Mouse (Mus musculus) kidney, embryonic 16.5 days (tissue): ENCODE results near the gene Scarb2. TPM values are rescaled to one million over a fixed set of nuclear protein-coding genes. Genes with fewer than 3 reads are reported as not detected.

Experiments
- ATAC-seq: fragments of 200-750 bp; cut with Nextera tagmentation; 2 replicates; pipeline ENCODE4 v1.8.0; 2017; ENCODE audit warnings: moderate TSS enrichment; ENCODE audit not compliant: low FRiP score, low TSS enrichment
- H3K27ac ChIP-seq: fragments of 300-500 bp; sonication (generic); 2 replicates; pipeline ENCODE4 v1.5.1; 2014; ENCODE audit warnings: low read length
- H3K27me3 ChIP-seq: fragments of 300-500 bp; sonication (generic); 2 replicates; pipeline ENCODE4 v1.6.1; 2014; ENCODE audit warnings: low read length, control low read depth, mixed read lengths; ENCODE audit not compliant: insufficient read depth
- H3K36me3 ChIP-seq: fragments of 300-500 bp; sonication (generic); 2 replicates; pipeline ENCODE4 v1.6.1; 2014; ENCODE audit warnings: low read length, control low read depth, mixed read lengths; ENCODE audit not compliant: insufficient read depth
- H3K4me1 ChIP-seq: fragments of 300-500 bp; sonication (generic); 2 replicates; pipeline ENCODE4 v1.6.1; 2014; ENCODE audit warnings: low read length, control low read depth, mixed read lengths; ENCODE audit not compliant: insufficient read depth
- H3K4me2 ChIP-seq: fragments of 300-500 bp; sonication (generic); replicated peaks from 2 replicates; pipeline ENCODE4 v1.6.1; 2014; ENCODE audit warnings: low read depth, low read length
- H3K4me3 ChIP-seq: fragments of 300-500 bp; sonication (generic); 2 replicates; pipeline ENCODE4 v1.5.1; 2014; ENCODE audit warnings: mild to moderate bottlenecking, low read length
- H3K9ac ChIP-seq: fragments of 300-500 bp; sonication (generic); replicated peaks from 2 replicates; pipeline ENCODE4 v1.6.1; 2014; ENCODE audit warnings: low read length
- H3K9me3 ChIP-seq: fragments of 300-500 bp; sonication (generic); 2 replicates; pipeline ENCODE4 v1.6.1; 2016; ENCODE audit warnings: low read length, control low read depth
- WGBS: fragments of 180-500 bp; shearing (Covaris S2); extraction: QIAGEN DNeasy Blood & Tissue Kit; methylation state at CpG from one replicate; pipeline ENCODE4 v1.1.7; 2014; 5-methylcytosine and 5-hydroxymethylcytosine counted together
- polyA plus RNA-seq: library from polyadenylated mRNA; unstranded; fragments of >200 nt; fragmentation: Nextera tagmentation; extraction: Ambion mirVana; gene quantifications from 2 replicates; pipeline ENCODE4 v1.2.1, GENCODE M21; 2015

The Scarb2 gene
- polyA plus RNA-seq, 1 experiment from 2014 or later, result 9.5 TPM

- ATAC-seq, result no peak
- H3K9ac ChIP-seq, result no peak overlapping the region
- peaks cover 31% of the 10 kb centered on the region for H3K36me3 ChIP-seq
- no peak overlapping the region for H3K4me3 ChIP-seq
- no peak overlapping the region for H3K4me2 ChIP-seq
- whole genome bisulfite sequencing, result 93% methylated on average over 5 of the region's 5 CpGs
- H3K9me3 ChIP-seq, result no peaks in the 10 kb centered on the region
- H3K4me1 ChIP-seq, result 0 out of 2 replicates have a peak, but pooled peaks cover 6% of the 10 kb centered on the region
- H3K27ac ChIP-seq, result no peak overlapping the region
- H3K27me3 ChIP-seq, result no peaks in the 10 kb centered on the region
These were observed 53.8 kb downstream of the Scarb2 start for GRCm38 (mm10) chr5:92452876-92453275.

- Histone ChIP-seq H3K4me2 (no peak overlapping the region), H3K9ac (no peak overlapping the region), H3K9me3 (no peaks in the 10 kb centered on the region), H3K27ac (no peak overlapping the region), H3K27me3 (no peaks in the 10 kb centered on the region), H3K4me3 (no peak overlapping the region), H3K36me3 (peaks cover 33% of the 10 kb centered on the region), H3K4me1 (0 out of 2 replicates have a peak, but pooled peaks cover 6% of the 10 kb centered on the region)
- ATAC-seq, result no peak
- WGBS, result 92% methylated on average over 5 of the region's 5 CpGs
These were observed 59.9 kb downstream of the Scarb2 start for GRCm38 (mm10) chr5:92446736-92447135.

GRCm38 (mm10) chr5:92445016-92445415 is 61.6 kb downstream of the Scarb2 start:
- Histone ChIP-seq H3K4me2 (no peak overlapping the region), H3K9ac (no peak overlapping the region)
- WGBS, result 72% methylated on average over 2 of the region's 2 CpGs

GRCm38 (mm10) chr5:92442914-92443313 is 63.7 kb downstream of the Scarb2 start:
- H3K4me2 ChIP-seq, result no peak overlapping the region
- H3K36me3 ChIP-seq, result peaks cover 11% of the 10 kb centered on the region; the same call in 1 of the 2 replicates
- H3K4me3 ChIP-seq, result no peak overlapping the region
- H3K27me3 ChIP-seq, result no peaks in the 10 kb centered on the region
- H3K9ac ChIP-seq, result no peak overlapping the region
- H3K4me1 ChIP-seq, result no peaks in the 10 kb centered on the region
- no peak for ATAC-seq
- 79% methylated on average over 7 of the region's 7 CpGs for WGBS
- H3K9me3 ChIP-seq, result no peaks in the 10 kb centered on the region
- no peak overlapping the region for H3K27ac ChIP-seq

More at GRCm38 (mm10) chr5:92445016-92445415, 61.6 kb downstream of the Scarb2 start:
- H3K4me3 ChIP-seq, result no peak overlapping the region
- no peaks in the 10 kb centered on the region for H3K9me3 ChIP-seq
- 0 out of 2 replicates have a peak, but pooled peaks cover 1% of the 10 kb centered on the region for H3K4me1 ChIP-seq
- H3K27me3 ChIP-seq, result no peaks in the 10 kb centered on the region
- no peak overlapping the region for H3K27ac ChIP-seq
- peaks cover 26% of the 10 kb centered on the region for H3K36me3 ChIP-seq
- ATAC-seq, result no peak

- Histone ChIP-seq H3K27ac (no peak overlapping the region), H3K4me3 (no peak overlapping the region), H3K4me2 (no peak overlapping the region), H3K27me3 (no peaks in the 10 kb centered on the region), H3K9me3 (no peaks in the 10 kb centered on the region), H3K4me1 (no peaks in the 10 kb centered on the region), H3K36me3 (no peaks in the 10 kb centered on the region), H3K9ac (no peak overlapping the region)
- WGBS, result 52% methylated on average over 5 of the region's 5 CpGs
- ATAC-seq, result no peak
These were observed 65.1 kb downstream of the Scarb2 start for GRCm38 (mm10) chr5:92441494-92441893.

- Histone ChIP-seq H3K9me3 (no peaks in the 10 kb centered on the region), H3K9ac (no peak overlapping the region), H3K4me2 (no peak overlapping the region), H3K36me3 (no peaks in the 10 kb centered on the region), H3K27ac (no peak overlapping the region), H3K4me3 (no peak overlapping the region), H3K27me3 (no peaks in the 10 kb centered on the region), H3K4me1 (peaks cover 5% of the 10 kb centered on the region; the same call in 1 of the 2 replicates)
- no peak for ATAC-seq
- 90% methylated on average over 8 of the region's 8 CpGs for WGBS
These were observed 68.1 kb downstream of the Scarb2 start for GRCm38 (mm10) chr5:92438540-92438939.

- peaks cover 10% of the 10 kb centered on the region for H3K4me1 ChIP-seq
- under 1% methylated on average over 34 of the region's 34 CpGs for WGBS
- no peaks in the 10 kb centered on the region for H3K27me3 ChIP-seq
- H3K9ac ChIP-seq, result peak within 1 kb of the TSS; percentile 95
- ATAC-seq, result peak; percentile 100
- H3K4me3 ChIP-seq, result peak within 1 kb of the TSS; percentile 97
- H3K4me2 ChIP-seq, result peak within 1 kb of the TSS; percentile 84
- peak within 1 kb of the TSS; percentile 89 for H3K27ac ChIP-seq
- H3K36me3 ChIP-seq, result no peaks in the 10 kb centered on the region; the same call in 1 of the 2 replicates
- H3K9me3 ChIP-seq, result no peaks in the 10 kb centered on the region
These were observed 71.5 kb downstream of the Scarb2 start, which contains the start of gene Nup54 for GRCm38 (mm10) chr5:92435025-92435584. Nup54 (minus strand) TSS chr5:92435219.

GRCm38 (mm10) chr5:92434571-92434985 is 72.1 kb downstream of the Scarb2 start:
- Histone ChIP-seq H3K9ac (peak overlapping the region; percentile 95), H3K4me3 (peak overlapping the region; percentile 97), H3K4me1 (peaks cover 10% of the 10 kb centered on the region), H3K27ac (peak overlapping the region; percentile 89), H3K27me3 (no peaks in the 10 kb centered on the region), H3K36me3 (no peaks in the 10 kb centered on the region; the same call in 1 of the 2 replicates), H3K4me2 (peak overlapping the region; percentile 62), H3K9me3 (no peaks in the 10 kb centered on the region)
- WGBS, result 0% methylated on average over 37 of the region's 39 CpGs
- peak; percentile 83 for ATAC-seq

- peak overlapping the region; percentile 62 for H3K4me2 ChIP-seq
- H3K9ac ChIP-seq, result peak overlapping the region; percentile 95
- under 1% methylated on average over 12 of the region's 12 CpGs for WGBS
- H3K27me3 ChIP-seq, result no peaks in the 10 kb centered on the region
- no peak overlapping the region for H3K27ac ChIP-seq
- peak overlapping the region; percentile 97 for H3K4me3 ChIP-seq
- no peak for ATAC-seq
- peaks cover 10% of the 10 kb centered on the region for H3K4me1 ChIP-seq
- no peaks in the 10 kb centered on the region for H3K9me3 ChIP-seq
- peaks cover 1% of the 10 kb centered on the region; the same call in 1 of the 2 replicates for H3K36me3 ChIP-seq
These were observed 72.6 kb downstream of the Scarb2 start for GRCm38 (mm10) chr5:92434070-92434469.

- no peak for ATAC-seq
- H3K4me3 ChIP-seq, result no peak overlapping the region
- no peak overlapping the region for H3K4me2 ChIP-seq
- H3K4me1 ChIP-seq, result peaks cover 10% of the 10 kb centered on the region
- H3K27me3 ChIP-seq, result no peaks in the 10 kb centered on the region
- 80% methylated on average over 7 of the region's 7 CpGs for WGBS
- peaks cover 22% of the 10 kb centered on the region for H3K36me3 ChIP-seq
- H3K27ac ChIP-seq, result no peak overlapping the region
- H3K9ac ChIP-seq, result no peak overlapping the region
- H3K9me3 ChIP-seq, result no peaks in the 10 kb centered on the region
These were observed 75.0 kb downstream of the Scarb2 start for GRCm38 (mm10) chr5:92431611-92432010.
